Mouse (Mus musculus) testis, adult 2 months (tissue): ENCODE results near the gene Nox1. TPM values are rescaled to one million over a fixed set of nuclear protein-coding genes. Genes with fewer than 3 reads are reported as not detected.
A peak's percentile ranks its signal among the peaks of the same experiment; 100 is the strongest.

Experiments
- H3K27ac ChIP-seq: fragments of 200-500 bp; 2 replicates; pipeline ENCODE4 v1.5.1; 2012; ENCODE audit warnings: low read depth, low read length; ENCODE audit not compliant: control insufficient read depth, insufficient read depth
- H3K27me3 ChIP-seq: fragments of 200-500 bp; 2 replicates; pipeline ENCODE4 v1.6.1; 2012; ENCODE audit warnings: mild to moderate bottlenecking, low read length, moderate library complexity; ENCODE audit not compliant: control insufficient read depth, insufficient read depth
- H3K36me3 ChIP-seq: fragments of 200-500 bp; 2 replicates; pipeline ENCODE4 v1.6.1; 2012; ENCODE audit warnings: mild to moderate bottlenecking, low read length; ENCODE audit not compliant: control insufficient read depth, insufficient read depth
- H3K4me1 ChIP-seq: fragments of 200-500 bp; 2 replicates; pipeline ENCODE4 v1.6.1; 2012; ENCODE audit warnings: low read length; ENCODE audit not compliant: control insufficient read depth, insufficient read depth
- H3K4me3 ChIP-seq: fragments of 200-500 bp; 2 replicates; pipeline ENCODE4 v1.5.1; 2012; ENCODE audit warnings: low read depth, mild to moderate bottlenecking, low read length, moderate library complexity, mixed read lengths; ENCODE audit not compliant: control insufficient read depth
- CTCF ChIP-seq: fragments of 200-500 bp; IDR thresholded peaks from 2 replicates; pipeline ENCODE4 v1.5.1; 2012; ENCODE audit warnings: low read depth, mild to moderate bottlenecking, inconsistent platforms, low read length, moderate library complexity; ENCODE audit not compliant: control insufficient read depth, insufficient read depth, insufficient replicate concordance
- POLR2A ChIP-seq: fragments of 200-500 bp; IDR thresholded peaks from 2 replicates; pipeline ENCODE4 v1.6.1; 2012; ENCODE audit warnings: low read depth, mild to moderate bottlenecking, inconsistent platforms, low read length, moderate library complexity; ENCODE audit not compliant: control insufficient read depth
- polyA plus RNA-seq: library from polyadenylated mRNA; depleted of rRNA; stranded (reverse); fragments of >200 nt; gene quantifications from 2 replicates; pipeline ENCODE4 v1.2.3, GENCODE M21; 2012

Nox1 gene
- polyA plus RNA-seq, 1 experiment = not detected

DNA sequence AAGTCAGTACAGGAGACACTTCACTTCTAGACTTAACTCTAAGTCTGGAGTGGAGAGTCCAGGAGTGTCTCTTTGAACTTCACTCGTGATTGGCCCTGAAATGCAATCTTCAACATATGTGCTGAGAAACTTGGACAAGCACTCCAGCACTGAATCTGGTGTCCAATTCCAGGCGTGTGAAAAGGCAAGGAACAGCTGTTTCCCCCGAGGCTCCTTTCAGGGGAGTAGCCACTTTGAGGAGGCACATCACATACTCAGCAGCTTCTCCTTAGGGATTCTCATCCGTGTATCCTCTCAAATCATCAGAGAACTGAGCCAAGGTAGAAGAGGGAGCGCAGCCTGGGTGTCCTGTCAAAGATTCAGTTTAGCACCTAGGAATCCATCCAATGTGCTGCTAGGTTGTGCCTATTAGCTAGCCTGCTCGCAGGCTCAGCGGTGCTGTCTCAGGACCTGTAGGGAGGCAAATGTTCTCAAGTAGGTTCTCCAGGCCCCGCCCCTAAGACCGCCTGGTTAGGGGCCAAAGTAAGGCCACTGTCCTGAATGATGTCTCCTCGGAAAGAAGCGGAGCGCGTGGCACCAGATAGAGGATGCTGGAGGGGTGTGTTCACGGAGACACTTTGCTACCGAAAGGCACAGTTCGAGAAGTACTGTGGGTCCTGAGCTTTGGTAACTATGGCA, 59.6 kb downstream of the Nox1 start, which contains the start of gene Xkrx:
Gene Xkrx (minus strand): TSS at position 34 of the 678 bp plus-strand sequence.
- Histone ChIP-seq H3K4me1 (peaks cover 3% of the 10 kb centered on the region; the same call in 1 of the 2 replicates), H3K36me3 (no peaks in the 10 kb centered on the region), H3K4me3 (peak within 1 kb of the TSS; percentile 5), H3K27me3 (no peaks in the 10 kb centered on the region), H3K27ac (no peak within 1 kb of the TSS)
- TF ChIP-seq CTCF = no peak
- TF ChIP-seq POLR2A = no peak

- Histone ChIP-seq H3K27ac (no peak overlapping the region), H3K4me3 (no peak overlapping the region), H3K4me1 (peaks cover 3% of the 10 kb centered on the region; the same call in 1 of the 2 replicates), H3K36me3 (no peaks in the 10 kb centered on the region), H3K27me3 (no peaks in the 10 kb centered on the region)
- TF ChIP-seq POLR2A (no peak), CTCF (no peak)
These were observed 61.3 kb downstream of the Nox1 start for GRCm38 (mm10) chrX:134160442-134160841.

GRCm38 (mm10) chrX:134158151-134158550, 63.6 kb downstream of the Nox1 start:
- Histone ChIP-seq H3K36me3 (no peaks in the 10 kb centered on the region), H3K27me3 (no peaks in the 10 kb centered on the region), H3K4me3 (no peak overlapping the region), H3K4me1 (peaks cover 3% of the 10 kb centered on the region; the same call in 1 of the 2 replicates), H3K27ac (no peak overlapping the region)
- TF ChIP-seq CTCF = no peak
- no peak for TF ChIP-seq POLR2A

DNA sequence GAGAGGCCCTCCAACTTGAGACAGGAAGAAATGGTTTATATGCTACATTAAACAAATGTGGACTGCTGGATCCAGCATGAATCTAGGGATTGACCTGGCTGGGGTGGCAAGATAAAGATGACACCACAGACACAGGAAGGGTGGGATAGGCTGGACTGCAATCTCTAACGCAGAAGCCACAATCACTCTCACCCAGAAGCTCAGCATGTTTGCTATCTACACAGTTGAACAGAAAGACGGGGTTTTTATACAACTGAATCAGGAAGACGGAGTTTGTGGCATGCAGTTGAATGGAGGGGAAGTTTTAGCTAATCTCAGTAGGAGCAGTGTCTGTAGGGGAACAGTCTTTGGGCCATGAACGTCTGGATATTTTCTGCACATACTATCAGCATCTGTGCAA, 79.8 kb downstream of the Nox1 start:
- TF ChIP-seq POLR2A (no peak), CTCF (no peak)
- Histone ChIP-seq H3K36me3 (no peaks in the 10 kb centered on the region), H3K27me3 (no peaks in the 10 kb centered on the region), H3K27ac (no peak overlapping the region), H3K4me1 (no peaks in the 10 kb centered on the region), H3K4me3 (no peak overlapping the region)

GRCm38 (mm10) chrX:134141551-134141950, 80.2 kb downstream of the Nox1 start:
- no peak for TF ChIP-seq POLR2A
- Histone ChIP-seq H3K27ac (no peak overlapping the region), H3K27me3 (no peaks in the 10 kb centered on the region)

GRCm38 (mm10) chrX:134140024-134140423, 81.7 kb downstream of the Nox1 start:
- Histone ChIP-seq H3K27me3 (no peaks in the 10 kb centered on the region), H3K36me3 (no peaks in the 10 kb centered on the region), H3K4me1 (no peaks in the 10 kb centered on the region), H3K4me3 (no peak overlapping the region), H3K27ac (no peak overlapping the region)
- TF ChIP-seq CTCF (no peak), POLR2A (no peak)

More at GRCm38 (mm10) chrX:134141551-134141950, 80.2 kb downstream of the Nox1 start:
- no peak overlapping the region for H3K4me3 ChIP-seq
- no peaks in the 10 kb centered on the region for H3K4me1 ChIP-seq
- H3K36me3 ChIP-seq = no peaks in the 10 kb centered on the region

GRCm38 (mm10) chrX:134133821-134134220, 87.9 kb downstream of the Nox1 start:
- Histone ChIP-seq H3K27me3 (no peaks in the 10 kb centered on the region), H3K4me3 (no peak overlapping the region), H3K36me3 (no peaks in the 10 kb centered on the region), H3K27ac (no peak overlapping the region), H3K4me1 (0 out of 2 replicates have a peak, but pooled peaks cover 2% of the 10 kb centered on the region)
- no peak for TF ChIP-seq CTCF
- TF ChIP-seq POLR2A = no peak
